Mouse (Mus musculus) lung, postnatal 0 days (tissue): ENCODE measurements around the gene Rbpj.

Experiments
- CTCF ChIP-seq: IDR thresholded peaks from 2 replicates; pipeline ENCODE4 v1.5.1; 2016; ENCODE audit warnings: antibody characterized with exemption, mild to moderate bottlenecking
- EP300 ChIP-seq: IDR thresholded peaks from 2 replicates; pipeline ENCODE4 v1.6.1; 2016; ENCODE audit warnings: antibody characterized with exemption, mild to moderate bottlenecking, control low read depth

GRCm38 (mm10) chr5:53551910-53552309 lies 86.0 kb downstream of the Rbpj start:
- TF ChIP-seq CTCF (no peak), EP300 (no peak)
